Mouse (Mus musculus) lung, postnatal 0 days (tissue): ENCODE measurements around the gene Pln.

Experiments
- CTCF ChIP-seq: IDR thresholded peaks from 2 replicates; pipeline ENCODE4 v1.5.1; 2016; ENCODE audit warnings: antibody characterized with exemption, mild to moderate bottlenecking
- EP300 ChIP-seq: IDR thresholded peaks from 2 replicates; pipeline ENCODE4 v1.6.1; 2016; ENCODE audit warnings: antibody characterized with exemption, mild to moderate bottlenecking, control low read depth

- no peak for TF ChIP-seq CTCF
- no peak for TF ChIP-seq EP300
Measured at GRCm38 (mm10) chr10:53342166-53342728, 4.8 kb downstream of the Pln start.
